7 mouse cellular contexts compared by ENCODE assay signal in the genomic region with DNA sequence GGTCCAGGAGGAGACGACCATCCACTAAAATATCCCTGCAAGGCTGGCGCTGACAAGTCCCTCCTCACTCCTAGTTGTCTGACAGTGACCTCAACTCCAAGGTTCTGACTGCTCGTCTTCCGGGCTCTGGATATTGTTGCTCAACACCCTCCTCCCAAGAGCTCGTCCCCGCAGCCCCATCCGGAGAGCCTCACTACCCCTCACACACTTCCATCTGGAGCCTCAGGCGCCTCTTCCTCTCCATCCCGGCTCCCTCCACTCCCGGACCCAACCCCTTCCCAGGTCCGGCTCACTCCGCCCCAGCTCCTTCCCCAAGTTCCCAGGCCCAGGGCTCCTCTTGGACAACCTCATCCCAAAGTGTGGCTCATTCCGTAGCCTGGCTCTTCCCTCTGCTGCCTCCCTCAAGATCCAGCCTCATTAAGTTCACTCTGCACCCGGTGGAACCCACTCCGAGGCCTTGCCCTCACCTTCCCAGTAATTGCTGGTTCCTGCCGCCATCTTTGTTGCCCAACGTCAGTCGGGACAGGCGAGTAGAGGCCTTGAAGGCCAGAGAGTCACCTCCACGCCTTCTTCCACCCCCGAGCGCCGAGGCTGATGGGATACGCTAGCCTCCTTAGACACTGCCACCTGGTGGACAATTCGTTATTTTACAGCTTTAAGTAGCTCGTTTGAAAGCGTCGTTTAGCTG. TPM values are rescaled to one million over a fixed set of nuclear protein-coding genes. Genes with fewer than 3 reads are reported as not detected.
A peak's percentile ranks its signal among the peaks of the same experiment; 100 is the strongest.
DNase-seq lines count a peak whose midpoint lies in the region; ATAC-seq lines count a peak whose summit lies in the region.

A gene (minus strand): TSS at position 527 of the 688 bp plus-strand sequence.

- peak within 1 kb of the TSS; percentile 80 for H3K27ac ChIP-seq in embryonic facial prominence, embryonic 12.5 days
- no peak within 1 kb of the TSS for H3K27ac ChIP-seq in limb, embryonic 11.5 days (replicated peaks; ENCODE audit: low read depth, low read length)
- peak within 1 kb of the TSS; percentile 90 for H3K27ac ChIP-seq in midbrain, embryonic 14.5 days (replicated peaks; ENCODE audit: low read depth, low read length)

- peaks cover 2% of the 10 kb centered on the region; the same call in 1 of the 2 replicates for H3K4me1 ChIP-seq in embryonic facial prominence, embryonic 12.5 days
- H3K4me1 ChIP-seq in limb, embryonic 11.5 days (ENCODE audit: control insufficient read depth, insufficient read depth, low read length): no peaks in the 10 kb centered on the region
- peaks cover 7% of the 10 kb centered on the region; the same call in 1 of the 2 replicates for H3K4me1 ChIP-seq in midbrain, embryonic 14.5 days (ENCODE audit: control insufficient read depth, insufficient read depth, low read length)

- no peaks in the 10 kb centered on the region for H3K27me3 ChIP-seq in embryonic facial prominence, embryonic 12.5 days
- H3K27me3 ChIP-seq in limb, embryonic 11.5 days (ENCODE audit: control insufficient read depth, insufficient read depth, low read length): no peaks in the 10 kb centered on the region
- no peaks in the 10 kb centered on the region for H3K27me3 ChIP-seq in midbrain, embryonic 14.5 days (ENCODE audit: control insufficient read depth, insufficient read depth, low read length)

- peak within 1 kb of the TSS; percentile 75 for H3K4me3 ChIP-seq in embryonic facial prominence, embryonic 12.5 days
- peak within 1 kb of the TSS; percentile 82 for H3K4me3 ChIP-seq in limb, embryonic 11.5 days (ENCODE audit: low read depth, low read length)
- peak within 1 kb of the TSS; percentile 85 for H3K4me3 ChIP-seq in midbrain, embryonic 14.5 days (replicated peaks; ENCODE audit: low read depth, low read length)

- H3K9me3 ChIP-seq in embryonic facial prominence, embryonic 12.5 days: no peaks in the 10 kb centered on the region
- H3K9me3 ChIP-seq in limb, embryonic 11.5 days (ENCODE audit: control insufficient read depth, low read length): no peaks in the 10 kb centered on the region
- no peaks in the 10 kb centered on the region for H3K9me3 ChIP-seq in midbrain, embryonic 14.5 days (ENCODE audit: control insufficient read depth, low read length)

- H3K9ac ChIP-seq in embryonic facial prominence, embryonic 12.5 days: peak within 1 kb of the TSS; percentile 92
- H3K9ac ChIP-seq in limb, embryonic 11.5 days (ENCODE audit: low read length): peak within 1 kb of the TSS; percentile 87
- peak within 1 kb of the TSS; percentile 90 for H3K9ac ChIP-seq in midbrain, embryonic 14.5 days (replicated peaks; ENCODE audit: low read length)

- WGBS in embryonic facial prominence, embryonic 12.5 days: under 1% methylated on average over 28 of the region's 28 CpGs
- WGBS in limb, embryonic 11.5 days: under 1% methylated on average over 28 of the region's 28 CpGs
- under 1% methylated on average over 28 of the region's 28 CpGs for WGBS in midbrain, embryonic 14.5 days

- peak within 1 kb of the TSS; percentile 62 for H3K4me2 ChIP-seq in embryonic facial prominence, embryonic 12.5 days (replicated peaks)
- H3K4me2 ChIP-seq in limb, embryonic 11.5 days (ENCODE audit: low read depth, severe bottlenecking): peak within 1 kb of the TSS; percentile 41
- H3K4me2 ChIP-seq in midbrain, embryonic 14.5 days (ENCODE audit: low read length): peak within 1 kb of the TSS; percentile 77

- DNase-seq in adrenal gland, postnatal 25 days: peak; percentile 85
- DNase-seq in heart, adult 11 months: peak; percentile 99
- DNase-seq in kidney, adult 18-20 months: peak; percentile 90
- peak; percentile 94 for DNase-seq in limb, embryonic 11.5 days (ENCODE audit: low spot score)
- DNase-seq in midbrain, embryonic 14.5 days: peak; percentile 99
- DNase-seq in spleen, adult 18-20 months: peak; percentile 78 to 80

- H3K36me3 ChIP-seq in embryonic facial prominence, embryonic 12.5 days: peaks cover 24% of the 10 kb centered on the region
- peaks cover 7% of the 10 kb centered on the region; the same call in 1 of the 2 replicates for H3K36me3 ChIP-seq in limb, embryonic 11.5 days (ENCODE audit: control insufficient read depth, insufficient read depth, low read length)
- peaks cover 23% of the 10 kb centered on the region for H3K36me3 ChIP-seq in midbrain, embryonic 14.5 days (ENCODE audit: control insufficient read depth, insufficient read depth, low read length)

- ATAC-seq in embryonic facial prominence, embryonic 12.5 days (ENCODE audit: insufficient number of reproducible peaks, insufficient read depth, low FRiP score, low TSS enrichment): peak; percentile 89
- ATAC-seq in limb, embryonic 11.5 days (ENCODE audit: insufficient number of reproducible peaks, low FRiP score, low TSS enrichment, low read depth): peak; percentile 87
- ATAC-seq in midbrain, embryonic 14.5 days (ENCODE audit: low FRiP score, low TSS enrichment): peak; percentile 92

RNA-seq across cellular contexts. Expression of the gene that starts here (rescaled TPM):
- total RNA-seq in adrenal gland, postnatal 25 days (2021): 44.6 and 77.1 TPM in 2 replicates
- polyA plus RNA-seq in embryonic facial prominence, embryonic 12.5 days (2016; fragmentation: Nextera tagmentation; extraction: Ambion mirVana): 24.3 and 26.8 TPM in 2 replicates
- 32.7 and 33.7 TPM in 2 replicates for polyA plus RNA-seq in limb, embryonic 11.5 days (2014; fragmentation: Nextera tagmentation; extraction: Ambion mirVana)
- 26.2 and 40.8 TPM in 2 replicates for polyA plus RNA-seq in midbrain, embryonic 14.5 days (2014; fragmentation: Nextera tagmentation; extraction: Ambion mirVana)
